Mouse (Mus musculus): ENCODE measurements around the gene Syne2. TPM values are rescaled to one million over a fixed set of nuclear protein-coding genes. Genes with fewer than 3 reads are reported as not detected.

The Syne2 gene
- total and polyA plus RNA-seq, 3 experiments, result 3.9 to 7.5 (median 4.9) TPM

DNA sequence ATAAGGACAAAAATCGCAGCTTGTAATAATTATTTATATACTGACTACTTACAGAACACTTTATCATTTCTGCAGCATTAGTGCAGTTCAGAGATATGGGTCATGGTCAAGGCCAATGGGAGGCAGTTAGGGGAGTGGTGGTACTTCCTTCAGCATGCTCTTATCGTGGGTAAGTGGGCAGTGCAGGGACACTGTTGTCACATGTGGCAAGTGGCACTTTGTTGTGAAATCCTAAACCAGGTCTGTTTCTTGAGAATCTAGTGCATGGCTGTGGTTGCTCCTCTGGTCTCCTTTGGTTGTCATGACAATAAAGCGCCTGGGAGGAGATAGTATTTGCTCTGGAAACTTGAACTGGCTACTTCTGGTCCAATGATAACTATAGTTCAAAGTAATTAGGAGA lies 32.3 kb downstream of the Syne2 start:
- Histone ChIP-seq H3K27ac (ENCODE audit: insufficient read depth, low read depth) (no peak overlapping the region), H3K4me3 (replicated peaks in 1 of 3; ENCODE audit: low read depth in 2 of 3, low read length in 2 of 3, poor library complexity in 1 of 3) (no peak overlapping the region), H3K79me2 (replicated peaks; ENCODE audit: control insufficient read depth, extremely low read depth, insufficient read depth, poor library complexity, severe bottlenecking) (no peaks in the 10 kb centered on the region; the same call in 1 of the 2 replicates), H3K4me1 (ENCODE audit: control insufficient read depth in 1 of 2, insufficient read depth in 2 of 2) (peaks cover 0 to 10% of the 10 kb centered on the region in 2 experiments; a peak in 2 of 4 replicates), H3K27me3 (replicated peaks) (no peaks in the 10 kb centered on the region), H3K4me2 (ENCODE audit: insufficient read depth, low read depth, poor library complexity, severe bottlenecking) (no peak overlapping the region), H3K9me3 (replicated peaks; ENCODE audit: low read length) (no peaks in the 10 kb centered on the region), H3K9ac (ENCODE audit: insufficient read depth, low read depth) (no peak overlapping the region), H3K36me3 (replicated peaks in 1 of 2; ENCODE audit: control insufficient read depth in 1 of 2, insufficient read depth in 1 of 2, low read length in 1 of 2) (no peaks in the 10 kb centered on the region)
- no peak for DNase-seq (ENCODE audit: extremely low read depth)
- TF ChIP-seq JUND (conservative IDR thresholded peaks at IDR 0.05; ENCODE audit: low read depth, low read length), result no peak
- no peak for TF ChIP-seq RCOR1 (conservative IDR thresholded peaks at IDR 0.05; ENCODE audit: low read depth, low read length)
- TF ChIP-seq GABPA (IDR thresholded peaks at IDR 0.05; ENCODE audit: insufficient replicate concordance, low read depth, low read length), result no peak
- TF ChIP-seq ZMIZ1 (IDR thresholded peaks at IDR 0.05; ENCODE audit: low read depth, low read length), result no peak
- in situ Hi-C loops (cut with MboI; ENCODE audit: low pct_ligation_motif_present, low pct_unique_long_range_greater_than_20kb, low sequenced_read_pairs) (no loop called here), dilution Hi-C loops (cut with MboI; ENCODE audit: extremely low pct_ligation_motif_present, extremely low pct_unique_long_range_greater_than_20kb, low sequenced_read_pairs) (no loop called here)

GRCm38 (mm10) chr12:75851481-75851880 lies 33.5 kb downstream of the Syne2 start:
- DNase-seq (ENCODE audit: extremely low read depth), result no peak
- no peaks in the 10 kb centered on the region for H3K36me3 ChIP-seq (replicated peaks in 1 of 2; ENCODE audit: control insufficient read depth in 1 of 2, insufficient read depth in 1 of 2, low read length in 1 of 2)
- H3K4me1 ChIP-seq (ENCODE audit: control insufficient read depth in 1 of 2, insufficient read depth in 2 of 2), result peaks cover 0 to 11% of the 10 kb centered on the region in 2 experiments; a peak in 2 of 4 replicates
- no peak overlapping the region for H3K4me3 ChIP-seq (replicated peaks in 1 of 3; ENCODE audit: low read depth in 2 of 3, low read length in 2 of 3, poor library complexity in 1 of 3)
- H3K27ac ChIP-seq (ENCODE audit: insufficient read depth, low read depth), result no peak overlapping the region
- no peak for TF ChIP-seq POLR2A (IDR thresholded peaks at IDR 0.05; ENCODE audit: low read depth, low read length)
- TF ChIP-seq MEF2A (IDR thresholded peaks at IDR 0.05; ENCODE audit: borderline replicate concordance, low read depth, low read length), result no peak
- no peak for TF ChIP-seq CHD2 (IDR thresholded peaks at IDR 0.05; ENCODE audit: low read length)
- TF ChIP-seq USF1 (IDR thresholded peaks at IDR 0.05; ENCODE audit: low read depth, low read length), result no peak
- H3K79me2 ChIP-seq (replicated peaks; ENCODE audit: control insufficient read depth, extremely low read depth, insufficient read depth, poor library complexity, severe bottlenecking), result no peaks in the 10 kb centered on the region; the same call in 1 of the 2 replicates
- H3K27me3 ChIP-seq (replicated peaks), result no peaks in the 10 kb centered on the region
- H3K9me3 ChIP-seq (replicated peaks; ENCODE audit: low read length), result no peaks in the 10 kb centered on the region
- in situ Hi-C loops (cut with MboI; ENCODE audit: low pct_ligation_motif_present, low pct_unique_long_range_greater_than_20kb, low sequenced_read_pairs), result no loop called here
- dilution Hi-C loops (cut with MboI; ENCODE audit: extremely low pct_ligation_motif_present, extremely low pct_unique_long_range_greater_than_20kb, low sequenced_read_pairs), result no loop called here
- no peak overlapping the region for H3K9ac ChIP-seq (ENCODE audit: insufficient read depth, low read depth)
- no peak overlapping the region for H3K4me2 ChIP-seq (ENCODE audit: insufficient read depth, low read depth, poor library complexity, severe bottlenecking)

- no peaks in the 10 kb centered on the region for H3K36me3 ChIP-seq (replicated peaks in 1 of 2; ENCODE audit: control insufficient read depth in 1 of 2, insufficient read depth in 1 of 2, low read length in 1 of 2)
- no peak overlapping the region for H3K4me3 ChIP-seq (replicated peaks in 1 of 3; ENCODE audit: low read depth in 2 of 3, low read length in 2 of 3, poor library complexity in 1 of 3)
- H3K27ac ChIP-seq (ENCODE audit: insufficient read depth, low read depth), result no peak overlapping the region
- dilution Hi-C loops (cut with MboI; ENCODE audit: extremely low pct_ligation_motif_present, extremely low pct_unique_long_range_greater_than_20kb, low sequenced_read_pairs) (no loop called here), in situ Hi-C loops (cut with MboI; ENCODE audit: low pct_ligation_motif_present, low pct_unique_long_range_greater_than_20kb, low sequenced_read_pairs) (no loop called here)
- peaks cover 0 to 11% of the 10 kb centered on the region in 2 experiments; a peak in 2 of 4 replicates for H3K4me1 ChIP-seq (ENCODE audit: control insufficient read depth in 1 of 2, insufficient read depth in 2 of 2)
- H3K79me2 ChIP-seq (replicated peaks; ENCODE audit: control insufficient read depth, extremely low read depth, insufficient read depth, poor library complexity, severe bottlenecking), result no peaks in the 10 kb centered on the region; the same call in 1 of the 2 replicates
- TF ChIP-seq MEF2A (IDR thresholded peaks at IDR 0.05; ENCODE audit: borderline replicate concordance, low read depth, low read length) (no peak), HCFC1 (IDR thresholded peaks at IDR 0.05; ENCODE audit: low read depth, low read length) (no peak), UBTF (IDR thresholded peaks at IDR 0.05; ENCODE audit: low read depth, low read length) (no peak), IRF4 (IDR thresholded peaks at IDR 0.05; ENCODE audit: low read depth, low read length) (no peak), EP300 (IDR thresholded peaks at IDR 0.05; ENCODE audit: low read length) (no peak), RCOR1 (conservative IDR thresholded peaks at IDR 0.05; ENCODE audit: low read depth, low read length) (no peak)
- no peaks in the 10 kb centered on the region for H3K27me3 ChIP-seq (replicated peaks)
- no peak for DNase-seq (ENCODE audit: extremely low read depth)
- no peaks in the 10 kb centered on the region for H3K9me3 ChIP-seq (replicated peaks; ENCODE audit: low read length)
- H3K9ac ChIP-seq (ENCODE audit: insufficient read depth, low read depth), result no peak overlapping the region
- H3K4me2 ChIP-seq (ENCODE audit: insufficient read depth, low read depth, poor library complexity, severe bottlenecking), result no peak overlapping the region
Observed at GRCm38 (mm10) chr12:75852384-75852783, 34.5 kb downstream of the Syne2 start.

All from CH12.LX (cell line).